Mouse (Mus musculus): ENCODE measurements around the gene Exosc5.

- TF ChIP-seq CTCF (IDR thresholded peaks at IDR 0.05; ENCODE audit: low read depth) (no peak), EP300 (IDR thresholded peaks at IDR 0.05; ENCODE audit: low read depth) (no peak)
Observed at GRCm38 (mm10) chr7:25714581-25714980, 55.6 kb downstream of the Exosc5 start.

Measured in liver, postnatal 0 days (tissue).